Mouse (Mus musculus): ENCODE measurements around the gene Lmnb2.

Lmnb2 gene

GRCm38 (mm10) chr10:80944231-80944630 lies 26.2 kb upstream of the Lmnb2 start:
- no peak for DNase-seq

- DNase-seq, result no peak
Measured at GRCm38 (mm10) chr10:80943701-80944100, 25.7 kb upstream of the Lmnb2 start.

GRCm38 (mm10) chr10:80942919-80943318 lies 24.9 kb upstream of the Lmnb2 start:
- DNase-seq, result no peak

DNA sequence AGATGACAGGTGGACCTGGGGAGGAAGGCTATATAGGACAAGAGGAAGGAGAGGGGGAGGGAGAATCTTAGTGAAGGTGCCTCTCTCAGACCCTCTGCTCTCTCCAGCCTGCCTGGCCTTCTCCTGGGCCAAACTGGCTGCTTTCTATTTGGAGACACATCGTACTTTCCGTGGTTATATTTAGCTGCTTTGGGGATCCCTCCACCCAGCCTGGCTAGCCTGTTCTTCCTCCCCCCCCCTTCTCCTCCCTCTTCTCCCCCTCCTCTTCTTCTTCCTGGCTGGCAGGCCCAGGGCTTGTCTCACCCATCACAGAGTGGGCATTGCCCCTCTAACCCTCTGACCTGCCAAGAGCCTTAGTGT lies 22.9 kb upstream of the Lmnb2 start:
- DNase-seq, result no peak

GRCm38 (mm10) chr10:80940320-80940987 lies 22.4 kb upstream of the Lmnb2 start:
- DNase-seq, result no peak

GRCm38 (mm10) chr10:80939671-80940070 lies 21.6 kb upstream of the Lmnb2 start:
- DNase-seq, result peak; percentile 90

GRCm38 (mm10) chr10:80938831-80939550 lies 20.9 kb upstream of the Lmnb2 start:
- DNase-seq, result peak; percentile 55

DNA sequence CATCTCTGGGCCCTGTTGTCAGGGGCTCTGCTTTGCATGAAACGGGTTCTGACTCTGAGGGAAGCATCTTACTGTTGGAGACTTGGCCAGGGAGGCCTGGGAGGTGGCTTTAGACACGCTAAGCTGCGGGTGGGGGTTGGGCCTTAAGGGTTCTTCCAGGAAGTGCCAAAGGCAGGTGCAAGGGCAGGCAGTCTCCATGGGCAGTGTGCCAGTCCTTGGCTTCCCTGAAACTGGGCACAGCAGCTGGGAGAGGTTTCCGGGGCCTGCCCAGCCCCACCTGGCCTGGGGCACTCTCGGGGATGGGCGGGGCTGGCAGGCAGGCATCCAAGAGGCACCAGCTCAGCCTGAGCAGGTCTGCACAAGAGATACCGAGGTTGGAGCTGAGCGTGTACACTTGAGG lies 19.6 kb upstream of the Lmnb2 start:
- peak; percentile 40 for DNase-seq

GRCm38 (mm10) chr10:80936810-80937164 lies 18.7 kb upstream of the Lmnb2 start:
- DNase-seq, result no peak

- DNase-seq, result peak; percentile 43
Measured at GRCm38 (mm10) chr10:80936135-80936809, 18.2 kb upstream of the Lmnb2 start.

DNA sequence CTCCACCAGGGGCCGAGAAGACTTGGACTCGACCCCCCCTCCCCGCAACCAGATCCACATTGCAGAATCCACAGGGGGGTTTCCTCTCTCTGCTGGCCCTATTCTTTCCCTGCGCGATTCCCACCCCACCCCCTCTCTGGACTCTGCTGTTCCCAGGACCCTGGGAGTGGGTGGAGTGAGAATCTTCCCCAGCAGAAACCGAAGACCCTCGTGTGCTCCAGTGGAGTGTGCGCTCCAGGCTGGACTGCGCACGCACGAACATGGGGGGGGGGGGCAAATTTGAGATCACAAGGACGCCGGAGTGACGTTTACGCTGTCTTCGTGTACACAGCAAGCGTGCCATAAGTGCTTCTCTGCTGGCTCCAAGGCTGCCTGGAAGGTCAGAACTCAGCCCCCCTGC lies 17.7 kb upstream of the Lmnb2 start:
- no peak for DNase-seq

DNA sequence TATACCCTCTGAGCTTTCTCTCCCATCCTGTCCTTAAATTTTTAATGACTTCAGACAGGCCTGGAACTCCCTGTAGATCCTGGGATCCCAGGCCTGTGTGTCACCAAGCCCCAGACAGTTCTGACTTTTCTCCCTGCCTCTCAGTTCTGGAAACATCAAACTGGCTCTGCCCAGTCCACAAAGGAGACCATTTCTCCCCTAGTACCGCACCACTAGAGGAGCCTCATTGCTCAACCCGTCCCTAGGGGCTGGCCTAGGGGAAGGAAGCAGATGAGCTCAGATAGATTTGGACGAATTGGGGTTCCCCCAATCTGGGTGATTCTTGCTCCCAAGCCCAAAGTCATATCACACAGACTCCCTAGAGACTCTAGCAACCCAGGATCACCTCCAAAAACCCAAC lies 17.2 kb upstream of the Lmnb2 start:
- no peak for DNase-seq

- no peak for DNase-seq
Measured at GRCm38 (mm10) chr10:80934136-80934985, 16.3 kb upstream of the Lmnb2 start.

GRCm38 (mm10) chr10:80933421-80933979 lies 15.5 kb upstream of the Lmnb2 start:
- peak; percentile 44 for DNase-seq

- DNase-seq, result peak; percentile 40
Measured at GRCm38 (mm10) chr10:80932700-80933420, 14.8 kb upstream of the Lmnb2 start.

DNA sequence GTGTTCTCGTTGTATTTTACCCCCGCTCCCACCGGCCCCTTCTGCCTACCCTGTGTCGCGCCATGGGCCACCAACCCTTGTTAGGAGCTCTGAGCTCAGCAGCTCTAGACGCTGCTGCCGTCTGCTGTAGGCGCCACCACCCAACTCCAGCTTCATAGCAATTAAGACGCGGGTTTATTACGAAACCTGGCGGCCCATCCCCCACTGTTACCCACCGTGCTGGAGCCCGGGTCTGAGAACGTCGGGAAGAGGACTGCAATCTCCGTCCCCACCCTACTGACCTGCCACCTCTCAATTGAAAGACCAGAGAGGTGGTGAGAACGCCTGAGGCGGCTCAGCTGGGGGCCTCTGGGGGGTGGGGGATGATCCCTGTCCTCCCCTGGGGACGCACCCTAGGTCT lies 14.2 kb upstream of the Lmnb2 start:
- peak; percentile 58 for DNase-seq

- DNase-seq, result peak; percentile 63
Measured at GRCm38 (mm10) chr10:80931695-80932094, 13.7 kb upstream of the Lmnb2 start.

- no peak for DNase-seq
Measured at GRCm38 (mm10) chr10:80931153-80931671, 13.2 kb upstream of the Lmnb2 start.

GRCm38 (mm10) chr10:80930361-80931152 lies 12.5 kb upstream of the Lmnb2 start:
- DNase-seq, result peak; percentile 66

DNA sequence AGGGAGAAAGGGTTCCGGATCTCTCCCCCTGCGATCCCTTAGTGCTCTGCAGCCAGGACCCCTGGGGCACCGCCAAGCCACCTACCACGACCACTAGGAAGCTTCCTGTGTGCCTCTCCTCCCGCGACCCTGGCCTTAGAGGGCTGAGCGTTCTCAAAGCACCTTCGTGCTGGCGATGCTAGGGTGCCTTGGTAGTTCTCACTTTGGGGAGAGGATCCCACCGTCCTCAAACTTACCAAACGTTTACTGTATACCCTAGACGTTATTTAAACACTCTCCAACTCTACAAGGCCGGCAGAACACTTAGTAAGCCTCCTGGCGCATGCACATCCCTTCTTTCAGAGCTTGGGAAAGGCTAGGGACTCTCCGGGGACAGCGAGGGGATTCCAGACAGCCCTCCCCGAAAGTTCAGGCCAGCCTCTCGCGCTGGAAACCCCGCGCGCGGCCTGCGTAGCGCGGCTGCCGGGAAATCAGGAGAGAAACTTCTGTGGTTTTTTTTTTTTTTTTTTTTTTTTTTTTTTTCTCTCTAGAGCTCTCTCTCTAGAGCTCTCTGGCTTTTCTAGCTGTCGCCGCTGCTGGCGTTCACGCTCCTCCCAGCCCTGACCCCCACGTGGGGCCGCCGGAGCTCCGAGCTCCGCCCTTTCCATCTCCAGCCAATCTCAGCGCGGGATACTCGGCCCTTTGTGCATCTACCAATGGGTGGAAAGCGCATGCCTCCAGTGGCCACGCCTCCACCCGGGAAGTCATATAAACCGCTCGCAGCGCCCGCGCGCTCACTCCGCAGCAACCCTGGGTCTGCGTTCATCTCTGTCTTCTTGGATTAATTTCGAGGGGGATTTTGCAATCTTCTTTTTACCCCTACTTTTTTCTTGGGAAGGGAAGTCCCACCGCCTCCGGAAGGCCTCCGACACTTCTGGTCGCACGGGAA lies 11.5 kb upstream of the Lmnb2 start, which contains the start of gene Gadd45b:
Gene Gadd45b (plus strand): TSS at position 775 of the 928 bp plus-strand sequence.
- peak; percentile 99 for DNase-seq

All from thymus, postnatal 4 days (tissue).